Mouse (Mus musculus) ES-E14 (cell line): ENCODE data around the gene Tnfrsf25. TPM values are rescaled to one million over a fixed set of nuclear protein-coding genes. Genes with fewer than 3 reads are reported as not detected.

Source experiments
- DNase-seq: peaks from one replicate; pipeline ENCODE4 v3.0.0-alpha.2; 2013; ENCODE audit warnings: low read depth, low spot score
- H3K27ac ChIP-seq: 2 replicates; pipeline ENCODE4 v1.5.1; 2012; ENCODE audit warnings: low read depth, mild to moderate bottlenecking, low read length, moderate library complexity, mixed read lengths; ENCODE audit not compliant: poor library complexity, insufficient read depth, severe bottlenecking
- H3K36me3 ChIP-seq: 2 replicates; pipeline ENCODE4 v1.6.1; 2012; ENCODE audit warnings: mild to moderate bottlenecking, low read length, moderate library complexity, mixed read lengths; ENCODE audit not compliant: control insufficient read depth, poor library complexity, insufficient read depth, severe bottlenecking
- H3K4me1 ChIP-seq, 2 experiments: fragments of 150-350 bp in 1 of 2; sonication (generic) in 1 of 2; 2 replicates each; pipeline ENCODE4 v1.6.1; 2012; ENCODE audit warnings: low read length in 2 of 2, mild to moderate bottlenecking in 1 of 2, mixed read lengths in 1 of 2; ENCODE audit not compliant: control insufficient read depth in 2 of 2, insufficient read depth in 2 of 2, poor library complexity in 1 of 2
- H3K4me3 ChIP-seq, 2 experiments: fragments of 150-350 bp in 1 of 2; sonication (generic) in 1 of 2; 2 replicates each; pipeline ENCODE4 v1.5.1; 2012; ENCODE audit warnings: low read length in 2 of 2, low read depth in 1 of 2, mild to moderate bottlenecking in 1 of 2, mixed read lengths in 1 of 2; ENCODE audit not compliant: insufficient read depth in 1 of 2, poor library complexity in 1 of 2, severe bottlenecking in 1 of 2
- H3K9ac ChIP-seq: 2 replicates; pipeline ENCODE4 v1.6.1; 2012; ENCODE audit warnings: low read depth, mild to moderate bottlenecking, low read length, mixed read lengths; ENCODE audit not compliant: poor library complexity, insufficient read depth, severe bottlenecking
- H3K9me3 ChIP-seq: fragments of 150-350 bp; sonication (generic); 2 replicates; pipeline ENCODE4 v1.6.1; 2012; ENCODE audit warnings: low read depth, mild to moderate bottlenecking, low read length; ENCODE audit not compliant: control insufficient read depth, insufficient read depth
- CHD2 ChIP-seq: IDR thresholded peaks from 2 replicates; pipeline ENCODE4 v1.6.1; 2014; ENCODE audit warnings: mild to moderate bottlenecking, low read depth, low read length, inconsistent platforms
- HCFC1 ChIP-seq: IDR thresholded peaks from 2 replicates; pipeline ENCODE4 v1.6.1; 2012; ENCODE audit warnings: low read length, inconsistent platforms, borderline replicate concordance; ENCODE audit not compliant: insufficient read depth
- MAFK ChIP-seq: IDR thresholded peaks from 2 replicates; pipeline ENCODE4 v1.6.1; 2014; ENCODE audit warnings: mild to moderate bottlenecking, low read depth, low read length, inconsistent platforms; ENCODE audit not compliant: insufficient read depth
- ZC3H11A ChIP-seq: IDR thresholded peaks from 2 replicates; pipeline ENCODE4 v1.6.1; 2012; ENCODE audit warnings: low read depth, mild to moderate bottlenecking, inconsistent platforms, low read length, borderline replicate concordance
- ZNF384 ChIP-seq: IDR thresholded peaks from 2 replicates; pipeline ENCODE4 v1.6.1; 2012; ENCODE audit warnings: low read depth, low read length, inconsistent platforms
- in situ Hi-C, 2 experiments: fragments of 600-800 bp; cut with MboI; formaldehyde crosslinking; loops; one replicate each; pipeline ENCODE4 v1.15.1; 2025; ENCODE audit warnings: low sequenced_read_pairs in 2 of 2, inconsistent platforms in 1 of 2; ENCODE audit not compliant: unreplicated experiment in 2 of 2
- total RNA-seq: library from RNA; depleted of rRNA; stranded (reverse); fragments of 300-350 nt; gene quantifications from 2 replicates; pipeline ENCODE4 v1.2.3, GENCODE M21; 2012

The Tnfrsf25 gene
- total RNA-seq, 1 experiment: 3.8 TPM

DNA sequence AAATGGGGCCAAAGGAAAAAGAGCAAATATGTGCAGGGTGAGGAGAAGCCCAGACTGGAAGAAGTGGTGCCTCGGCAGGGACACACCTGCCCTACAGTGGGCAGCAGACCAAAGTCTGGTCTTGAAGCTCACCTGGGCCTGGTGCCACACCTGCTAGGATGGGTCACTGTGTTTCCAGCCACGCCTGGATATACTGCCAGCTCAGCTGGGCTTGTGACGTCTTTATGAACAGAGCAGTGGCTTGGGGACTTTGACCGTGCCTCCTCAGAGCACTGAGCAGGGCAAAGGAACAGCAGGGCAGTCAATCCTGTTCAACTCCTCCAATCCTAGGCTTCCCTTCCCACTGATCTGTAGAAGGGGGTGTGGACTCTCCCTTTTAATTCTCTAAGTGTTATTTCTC, 45.0 kb downstream of the Tnfrsf25 start:
- in situ Hi-C loops: no loop called here
- H3K9me3 ChIP-seq: no peaks in the 10 kb centered on the region
- H3K4me1 ChIP-seq: peaks cover 3 to 4% of the 10 kb centered on the region in 2 experiments; a peak in 2 of 4 replicates
- no peak overlapping the region for H3K9ac ChIP-seq
- no peak for DNase-seq
- TF ChIP-seq ZC3H11A (no peak), ZNF384 (no peak)
- H3K36me3 ChIP-seq: no peaks in the 10 kb centered on the region
- H3K27ac ChIP-seq: no peak overlapping the region
- H3K4me3 ChIP-seq: no peak overlapping the region

DNA sequence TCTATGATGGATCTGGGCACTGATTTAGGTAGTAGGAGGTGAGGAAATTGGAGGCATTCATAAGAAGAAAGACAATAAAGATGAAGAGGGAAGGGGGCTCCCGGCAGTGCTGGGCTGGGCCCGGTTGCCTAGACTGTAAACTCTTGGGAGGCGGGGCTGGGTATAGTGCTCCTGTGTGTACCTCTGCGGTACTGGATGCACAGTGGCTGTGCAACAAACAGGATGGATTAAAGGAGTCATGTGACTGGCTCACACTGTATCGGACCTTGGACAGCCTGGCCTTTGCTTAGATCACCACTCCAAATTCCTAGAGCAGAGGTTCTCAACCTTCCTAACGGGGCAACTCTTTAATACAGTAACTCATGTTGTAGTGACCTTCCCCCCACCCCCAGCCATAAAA, 45.9 kb downstream of the Tnfrsf25 start:
- DNase-seq: no peak
- TF ChIP-seq ZNF384: no peak
- TF ChIP-seq ZC3H11A: no peak
- no peak for TF ChIP-seq MAFK
- no peak for TF ChIP-seq CHD2
- no peak for TF ChIP-seq HCFC1
- Histone ChIP-seq H3K9ac (no peak overlapping the region), H3K9me3 (no peaks in the 10 kb centered on the region), H3K36me3 (no peaks in the 10 kb centered on the region), H3K27ac (no peak overlapping the region), H3K4me1 (peaks cover 3 to 4% of the 10 kb centered on the region in 2 experiments; a peak in 2 of 4 replicates), H3K4me3 (no peak overlapping the region)
- in situ Hi-C loops: no loop called here

GRCm38 (mm10) chr4:152162748-152163147, 47.0 kb downstream of the Tnfrsf25 start:
- H3K9ac ChIP-seq: no peak overlapping the region
- in situ Hi-C loops: no loop called here
- TF ChIP-seq ZC3H11A (no peak), HCFC1 (no peak), CHD2 (no peak), ZNF384 (no peak), MAFK (no peak)
- no peak overlapping the region for H3K27ac ChIP-seq
- no peaks in the 10 kb centered on the region for H3K9me3 ChIP-seq
- no peak for DNase-seq
- H3K36me3 ChIP-seq: no peaks in the 10 kb centered on the region
- H3K4me1 ChIP-seq: peaks cover 3 to 4% of the 10 kb centered on the region in 2 experiments; a peak in 2 of 4 replicates
- H3K4me3 ChIP-seq: no peak overlapping the region

DNA sequence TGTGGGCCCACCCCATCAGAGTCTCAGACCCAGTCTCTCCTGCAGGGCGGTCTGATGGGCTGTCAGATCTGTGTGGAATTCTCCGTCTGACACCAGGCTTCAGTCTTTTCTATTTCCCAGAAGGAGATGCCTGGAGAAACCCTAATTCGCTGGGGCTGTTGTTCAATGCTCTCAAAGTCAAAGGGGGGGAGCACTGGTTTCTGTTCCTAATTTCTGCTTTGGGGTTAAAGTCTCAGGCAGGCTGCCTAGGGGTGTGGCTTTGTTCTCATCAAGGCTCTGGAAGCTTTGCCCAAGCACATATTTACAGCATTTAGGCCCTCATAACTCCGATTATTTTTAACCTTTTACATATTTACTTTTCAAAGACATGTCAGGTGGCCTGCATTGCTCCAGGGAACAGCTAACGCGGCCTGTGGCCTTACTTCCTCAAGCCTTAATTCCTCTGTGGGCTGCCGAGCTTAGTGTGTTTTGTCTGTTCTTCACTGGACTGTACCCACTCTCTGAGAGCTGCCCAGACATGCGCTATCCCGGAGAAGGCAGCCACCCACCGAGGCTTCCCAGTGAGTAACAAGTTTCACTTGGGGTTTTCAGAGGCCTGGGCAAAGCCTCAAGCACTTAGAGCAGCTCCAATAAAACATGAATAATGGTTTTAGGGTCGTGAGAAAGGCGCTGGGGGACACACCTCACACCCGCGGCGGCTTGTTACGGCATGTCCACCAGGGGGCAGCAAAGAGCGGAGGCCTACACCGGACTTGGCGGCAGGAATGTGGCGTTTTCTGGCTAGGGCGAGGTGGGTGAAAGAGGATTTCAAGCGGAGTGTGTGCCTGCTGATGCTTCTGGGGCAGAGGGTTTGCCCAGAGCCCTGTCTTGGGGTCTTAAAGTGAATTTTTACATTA, 49.5 kb downstream of the Tnfrsf25 start:
- no peak for TF ChIP-seq MAFK
- TF ChIP-seq ZC3H11A: no peak
- no peak for TF ChIP-seq HCFC1
- H3K4me1 ChIP-seq: peaks cover 0 to 6% of the 10 kb centered on the region in 2 experiments; a peak in 1 of 4 replicates
- no peak overlapping the region for H3K4me3 ChIP-seq
- no peaks in the 10 kb centered on the region for H3K9me3 ChIP-seq
- H3K9ac ChIP-seq: no peak overlapping the region
- no peak overlapping the region for H3K27ac ChIP-seq
- DNase-seq: peak; percentile 69
- in situ Hi-C loops: no loop called here
- H3K36me3 ChIP-seq: no peaks in the 10 kb centered on the region

- Histone ChIP-seq H3K9ac (peak overlapping the region; percentile 9; the same call in 1 of the 2 replicates), H3K36me3 (no peaks in the 10 kb centered on the region), H3K9me3 (no peaks in the 10 kb centered on the region), H3K27ac (no peak overlapping the region), H3K4me1 (peaks cover 0 to 8% of the 10 kb centered on the region in 2 experiments; a peak in 1 of 4 replicates), H3K4me3 (no peak overlapping the region)
- in situ Hi-C loops: no loop called here
- no peak for DNase-seq
- no peak for TF ChIP-seq ZC3H11A
- TF ChIP-seq HCFC1: no peak
- TF ChIP-seq MAFK: no peak
- TF ChIP-seq CHD2: no peak
- TF ChIP-seq ZNF384: no peak
These were observed 52.3 kb downstream of the Tnfrsf25 start for GRCm38 (mm10) chr4:152168052-152168451.
